Mouse (Mus musculus): ENCODE data around the gene Rhbdl1. TPM values are rescaled to one million over a fixed set of nuclear protein-coding genes. Genes with fewer than 3 reads are reported as not detected.
"Not testable (repeated sequence)": the region's sequence is repeated elsewhere in the genome, so short reads cannot be mapped to it uniquely, and the experiment has no call there.

Rhbdl1 gene
- polyA plus RNA-seq, 1 experiment = not detected

- H3K27ac ChIP-seq (ENCODE audit: insufficient read depth, low read length) = no peak within 1 kb of the TSS
- H3K27me3 ChIP-seq (ENCODE audit: control insufficient read depth, insufficient read depth, low read length, poor library complexity, severe bottlenecking) = no peaks in the 10 kb centered on the region
- H3K9ac ChIP-seq (ENCODE audit: low read depth, poor library complexity, severe bottlenecking) = peak within 1 kb of the TSS; percentile 73
These were observed 28.1 kb downstream of the Rhbdl1 start, which contains the start of gene Fbxl16 for GRCm38 (mm10) chr17:25808789-25809605. Gene Fbxl16, plus strand, starts transcription at chr17:25809085.

GRCm38 (mm10) chr17:25808028-25808427 is 29.1 kb downstream of the Rhbdl1 start:
- H3K9me3 ChIP-seq (replicated peaks; ENCODE audit: control insufficient read depth, insufficient read depth, low read length, poor library complexity, severe bottlenecking) = no peaks in the 10 kb centered on the region
- no peaks in the 10 kb centered on the region for H3K4me1 ChIP-seq (ENCODE audit: control insufficient read depth, insufficient read depth, low read length)
- no peaks in the 10 kb centered on the region for H3K36me3 ChIP-seq (ENCODE audit: control insufficient read depth, insufficient read depth, low read length, poor library complexity, severe bottlenecking)
- no peak for TF ChIP-seq CTCF (IDR thresholded peaks at IDR 0.05; ENCODE audit: low read depth, low read length)
- no peak for TF ChIP-seq POLR2A (IDR thresholded peaks at IDR 0.05; ENCODE audit: insufficient read depth, low read length)
- no peak for TF ChIP-seq EP300 (IDR thresholded peaks at IDR 0.05; ENCODE audit: insufficient read depth, low read depth, low read length)
- no peaks in the 10 kb centered on the region for H3K27me3 ChIP-seq (ENCODE audit: control insufficient read depth, insufficient read depth, low read length, poor library complexity, severe bottlenecking)
- H3K4me3 ChIP-seq (ENCODE audit: low read depth, low read length) = no peak overlapping the region
- peak overlapping the region; percentile 73; the same call in 1 of the 2 replicates for H3K9ac ChIP-seq (ENCODE audit: low read depth, poor library complexity, severe bottlenecking)
- no peak overlapping the region for H3K27ac ChIP-seq (ENCODE audit: insufficient read depth, low read length)

More at GRCm38 (mm10) chr17:25808789-25809605, 28.1 kb downstream of the Rhbdl1 start, which contains the start of gene Fbxl16:
- Histone ChIP-seq H3K4me3 (ENCODE audit: low read depth, low read length) (peak within 1 kb of the TSS; percentile 84), H3K36me3 (ENCODE audit: control insufficient read depth, insufficient read depth, low read length, poor library complexity, severe bottlenecking) (no peaks in the 10 kb centered on the region), H3K4me1 (ENCODE audit: control insufficient read depth, insufficient read depth, low read length) (no peaks in the 10 kb centered on the region), H3K9me3 (replicated peaks; ENCODE audit: control insufficient read depth, insufficient read depth, low read length, poor library complexity, severe bottlenecking) (no peaks in the 10 kb centered on the region)
- TF ChIP-seq EP300 (IDR thresholded peaks at IDR 0.05; ENCODE audit: insufficient read depth, low read depth, low read length) = peak; percentile 19; the same call in 1 of the 2 replicates
- TF ChIP-seq POLR2A (IDR thresholded peaks at IDR 0.05; ENCODE audit: insufficient read depth, low read length) = no peak
- TF ChIP-seq CTCF (IDR thresholded peaks at IDR 0.05; ENCODE audit: low read depth, low read length) = no peak

GRCm38 (mm10) chr17:25807452-25807851 is 29.6 kb downstream of the Rhbdl1 start:
- not testable (repeated sequence) for H3K27me3 ChIP-seq (ENCODE audit: control insufficient read depth, insufficient read depth, low read length, poor library complexity, severe bottlenecking); H3K4me1 ChIP-seq (ENCODE audit: control insufficient read depth, insufficient read depth, low read length); H3K9me3 ChIP-seq (replicated peaks; ENCODE audit: control insufficient read depth, insufficient read depth, low read length, poor library complexity, severe bottlenecking); H3K9ac ChIP-seq (ENCODE audit: low read depth, poor library complexity, severe bottlenecking); H3K27ac ChIP-seq (ENCODE audit: insufficient read depth, low read length); H3K4me3 ChIP-seq (ENCODE audit: low read depth, low read length); H3K36me3 ChIP-seq (ENCODE audit: control insufficient read depth, insufficient read depth, low read length, poor library complexity, severe bottlenecking)

- Histone ChIP-seq H3K4me3 (ENCODE audit: low read depth, low read length) (no peak overlapping the region), H3K9ac (ENCODE audit: low read depth, poor library complexity, severe bottlenecking) (no peak overlapping the region), H3K36me3 (ENCODE audit: control insufficient read depth, insufficient read depth, low read length, poor library complexity, severe bottlenecking) (no peaks in the 10 kb centered on the region), H3K9me3 (replicated peaks; ENCODE audit: control insufficient read depth, insufficient read depth, low read length, poor library complexity, severe bottlenecking) (no peaks in the 10 kb centered on the region), H3K27me3 (ENCODE audit: control insufficient read depth, insufficient read depth, low read length, poor library complexity, severe bottlenecking) (no peaks in the 10 kb centered on the region), H3K4me1 (ENCODE audit: control insufficient read depth, insufficient read depth, low read length) (no peaks in the 10 kb centered on the region), H3K27ac (ENCODE audit: insufficient read depth, low read length) (no peak overlapping the region)
- no peak for TF ChIP-seq POLR2A (IDR thresholded peaks at IDR 0.05; ENCODE audit: insufficient read depth, low read length)
- no peak for TF ChIP-seq CTCF (IDR thresholded peaks at IDR 0.05; ENCODE audit: low read depth, low read length)
These were observed 30.6 kb downstream of the Rhbdl1 start for GRCm38 (mm10) chr17:25806507-25806906.

GRCm38 (mm10) chr17:25802825-25803517 is 34.1 kb downstream of the Rhbdl1 start:
- no peak overlapping the region for H3K27ac ChIP-seq (ENCODE audit: insufficient read depth, low read length)
- H3K27me3 ChIP-seq (ENCODE audit: control insufficient read depth, insufficient read depth, low read length, poor library complexity, severe bottlenecking) = no peaks in the 10 kb centered on the region
- H3K9ac ChIP-seq (ENCODE audit: low read depth, poor library complexity, severe bottlenecking) = no peak overlapping the region
- H3K36me3 ChIP-seq (ENCODE audit: control insufficient read depth, insufficient read depth, low read length, poor library complexity, severe bottlenecking) = no peaks in the 10 kb centered on the region
- no peak overlapping the region for H3K4me3 ChIP-seq (ENCODE audit: low read depth, low read length)
- H3K4me1 ChIP-seq (ENCODE audit: control insufficient read depth, insufficient read depth, low read length) = no peaks in the 10 kb centered on the region
- no peaks in the 10 kb centered on the region for H3K9me3 ChIP-seq (replicated peaks; ENCODE audit: control insufficient read depth, insufficient read depth, low read length, poor library complexity, severe bottlenecking)
- no peak for TF ChIP-seq CTCF (IDR thresholded peaks at IDR 0.05; ENCODE audit: low read depth, low read length)

- TF ChIP-seq POLR2A (IDR thresholded peaks at IDR 0.05; ENCODE audit: insufficient read depth, low read length) (no peak), CTCF (IDR thresholded peaks at IDR 0.05; ENCODE audit: low read depth, low read length) (peak; percentile 68), EP300 (IDR thresholded peaks at IDR 0.05; ENCODE audit: insufficient read depth, low read depth, low read length) (no peak)
- H3K4me1 ChIP-seq (ENCODE audit: control insufficient read depth, insufficient read depth, low read length) = no peaks in the 10 kb centered on the region
- no peak overlapping the region for H3K4me3 ChIP-seq (ENCODE audit: low read depth, low read length)
- no peak overlapping the region for H3K9ac ChIP-seq (ENCODE audit: low read depth, poor library complexity, severe bottlenecking)
- H3K27ac ChIP-seq (ENCODE audit: insufficient read depth, low read length) = no peak overlapping the region
- no peaks in the 10 kb centered on the region for H3K9me3 ChIP-seq (replicated peaks; ENCODE audit: control insufficient read depth, insufficient read depth, low read length, poor library complexity, severe bottlenecking)
- no peaks in the 10 kb centered on the region for H3K27me3 ChIP-seq (ENCODE audit: control insufficient read depth, insufficient read depth, low read length, poor library complexity, severe bottlenecking)
- H3K36me3 ChIP-seq (ENCODE audit: control insufficient read depth, insufficient read depth, low read length, poor library complexity, severe bottlenecking) = no peaks in the 10 kb centered on the region
These were observed 36.1 kb downstream of the Rhbdl1 start for GRCm38 (mm10) chr17:25801029-25801428.

All from ES-Bruce4 (cell line).